Mouse (Mus musculus) spleen, adult 2 months (tissue): ENCODE results near the gene Pcdh7.

ENCODE experiments used
- CTCF ChIP-seq: fragments of 200-500 bp; IDR thresholded peaks from 2 replicates; pipeline ENCODE4 v1.5.1; 2011; ENCODE audit warnings: mild to moderate bottlenecking, inconsistent platforms; ENCODE audit not compliant: insufficient read depth, insufficient read length, insufficient replicate concordance; ENCODE audit errors: extremely low read depth
- POLR2A ChIP-seq: fragments of 200-500 bp; IDR thresholded peaks from 2 replicates; pipeline ENCODE4 v1.6.1; 2011; ENCODE audit warnings: low read depth, low read length, inconsistent platforms

DNA sequence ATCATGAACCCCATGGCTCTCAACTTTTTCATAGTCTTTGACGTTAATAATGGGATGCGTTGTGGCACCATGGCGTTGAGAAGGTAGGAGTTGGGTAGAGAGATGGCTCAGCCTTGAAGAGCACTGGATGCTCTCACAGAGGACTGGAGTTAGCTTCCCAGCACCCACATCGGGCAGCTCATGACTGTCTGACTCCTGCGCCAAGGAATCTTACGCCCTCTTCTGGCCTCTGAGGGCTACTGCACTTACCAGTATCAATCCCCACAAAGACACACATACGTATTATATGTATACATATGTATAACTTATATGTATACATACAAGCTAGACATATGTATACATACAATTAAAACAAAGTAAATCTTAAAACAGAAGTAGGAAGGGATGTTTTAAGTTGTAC is 51.9 kb downstream of the Pcdh7 start:
- TF ChIP-seq CTCF (no peak), POLR2A (no peak)
